19 mouse cellular contexts compared by ENCODE assay signal in genomic region chrX:11837566-11837965, GRCm38 (mm10).
DNase-seq lines count a peak whose midpoint lies in the region; ATAC-seq and TF ChIP-seq lines count a peak whose summit lies in the region.
"Had no signal": no experiment of that assay in that cellular context is flagged by ENCODE, and none has a peak within 500 bp of the region (broad histone marks: within the 10 kb centered on the region; RNA-seq: fewer than 3 reads in every experiment).

No protein-coding gene starts in this region.

- no peak for TF ChIP-seq POLR2A in CH12.LX (IDR thresholded peaks at IDR 0.05; ENCODE audit: low read depth, low read length)

- no peak for TF ChIP-seq EP300 in CH12.LX (IDR thresholded peaks at IDR 0.05; ENCODE audit: low read length)

- H3K27me3 ChIP-seq in heart, embryonic 15.5 days: no peaks in the 10 kb centered on the region
- H3K27me3 ChIP-seq in kidney, postnatal 0 days (ENCODE audit: insufficient read depth, low read length): no peaks in the 10 kb centered on the region
- no peaks in the 10 kb centered on the region for H3K27me3 ChIP-seq in CH12.LX (replicated peaks)
- H3K27me3 ChIP-seq: forebrain, embryonic 13.5 days; midbrain, embryonic 15.5 days; Patski had no signal

- no peaks in the 10 kb centered on the region for H3K79me2 ChIP-seq in CH12.LX (replicated peaks; ENCODE audit: control insufficient read depth, extremely low read depth, insufficient read depth, poor library complexity, severe bottlenecking)

- no peak for TF ChIP-seq CTCF in kidney, postnatal 0 days (IDR thresholded peaks at IDR 0.05; ENCODE audit: low read depth)
- TF ChIP-seq CTCF in CH12.LX (conservative IDR thresholded peaks at IDR 0.05 in 1 of 2, IDR thresholded peaks at IDR 0.05 in 1 of 2; ENCODE audit: low read depth in 2 of 2, low read length in 2 of 2): no peak

- TF ChIP-seq RAD21 in CH12.LX (IDR thresholded peaks at IDR 0.05; ENCODE audit: low read depth, low read length): no peak

- ATAC-seq in heart, embryonic 15.5 days (replicated peaks; ENCODE audit: insufficient number of reproducible peaks, insufficient read depth, low FRiP score, low read depth): no peak
- ATAC-seq in kidney, postnatal 0 days (replicated peaks; ENCODE audit: low FRiP score, low read depth): no peak
- ATAC-seq: forebrain, embryonic 13.5 days; hindbrain, postnatal 0 days; liver, postnatal 0 days; midbrain, embryonic 15.5 days; Patski had no signal

- H3K4me3 ChIP-seq in heart, embryonic 15.5 days: no peak overlapping the region
- H3K4me3 ChIP-seq in kidney, postnatal 0 days (replicated peaks; ENCODE audit: low read depth, low read length): no peak overlapping the region
- H3K4me3 ChIP-seq in CH12.LX (replicated peaks in 1 of 3; ENCODE audit: low read depth in 2 of 3, low read length in 2 of 3, poor library complexity in 1 of 3): no peak overlapping the region
- H3K4me3 ChIP-seq: erythroblast, embryonic 14.5 days; forebrain, embryonic 13.5 days; hindbrain, embryonic 10.5 days; limb, embryonic 10.5 days; midbrain, embryonic 15.5 days; neural tube, embryonic 15.5 days had no signal

- dilution Hi-C loops in CH12.LX (cut with MboI; ENCODE audit: extremely low pct_ligation_motif_present, extremely low pct_unique_long_range_greater_than_20kb, low sequenced_read_pairs): no loop called here

- in situ Hi-C loops in CH12.LX (cut with MboI; ENCODE audit: low pct_ligation_motif_present, low pct_unique_long_range_greater_than_20kb, low sequenced_read_pairs): loop anchor here (10.0 kb wide), 1 partner anchor 83 kb away; no protein-coding TSS in a partner anchor

- no peaks in the 10 kb centered on the region for H3K9me3 ChIP-seq in heart, embryonic 15.5 days (replicated peaks)
- H3K9me3 ChIP-seq in kidney, postnatal 0 days (replicated peaks; ENCODE audit: low read length): no peaks in the 10 kb centered on the region; the same call in 1 of the 2 replicates
- H3K9me3 ChIP-seq in CH12.LX (replicated peaks; ENCODE audit: low read length): no peaks in the 10 kb centered on the region
- H3K9me3 ChIP-seq: forebrain, embryonic 13.5 days; hindbrain, embryonic 10.5 days; limb, embryonic 10.5 days; midbrain, embryonic 15.5 days; neural tube, embryonic 15.5 days had no signal

- H3K36me3 ChIP-seq in heart, embryonic 15.5 days: no peaks in the 10 kb centered on the region
- H3K36me3 ChIP-seq in kidney, postnatal 0 days (ENCODE audit: insufficient read depth, low read length): no peaks in the 10 kb centered on the region
- no peaks in the 10 kb centered on the region for H3K36me3 ChIP-seq in CH12.LX (replicated peaks in 1 of 2; ENCODE audit: control insufficient read depth in 1 of 2, insufficient read depth in 1 of 2, low read length in 1 of 2)
- H3K36me3 ChIP-seq: hindbrain, embryonic 10.5 days; limb, embryonic 10.5 days; midbrain, embryonic 15.5 days; neural tube, embryonic 15.5 days had no signal

- H3K9ac ChIP-seq in heart, embryonic 15.5 days: no peak overlapping the region
- no peak overlapping the region for H3K9ac ChIP-seq in kidney, postnatal 0 days (ENCODE audit: low read depth, low read length)
- no peak overlapping the region; the same call in 1 of the 2 replicates for H3K9ac ChIP-seq in CH12.LX (ENCODE audit: insufficient read depth, low read depth)
- H3K9ac ChIP-seq: forebrain, embryonic 13.5 days; liver, postnatal 0 days; midbrain, embryonic 15.5 days; neural tube, embryonic 15.5 days had no signal

- WGBS in heart, embryonic 15.5 days: 33% methylated on average over 5 of the region's 5 CpGs
- 55% methylated on average over 5 of the region's 5 CpGs for WGBS in kidney, postnatal 0 days

- no peak overlapping the region for H3K27ac ChIP-seq in heart, embryonic 15.5 days
- H3K27ac ChIP-seq in kidney, postnatal 0 days: no peak overlapping the region
- no peak overlapping the region for H3K27ac ChIP-seq in CH12.LX (ENCODE audit: insufficient read depth, low read depth)
- H3K27ac ChIP-seq: forebrain, embryonic 13.5 days; hindbrain, embryonic 10.5 days; hindbrain, postnatal 0 days; limb, embryonic 10.5 days; midbrain, embryonic 15.5 days; neural tube, embryonic 15.5 days had no signal

- peak overlapping the region; percentile 10; the same call in 1 of the 2 replicates for H3K4me2 ChIP-seq in heart, embryonic 15.5 days
- H3K4me2 ChIP-seq in kidney, postnatal 0 days (ENCODE audit: low read length): no peak overlapping the region
- peak overlapping the region; percentile 15; the same call in 1 of the 2 replicates for H3K4me2 ChIP-seq in CH12.LX (ENCODE audit: insufficient read depth, low read depth, poor library complexity, severe bottlenecking)
- H3K4me2 ChIP-seq: forebrain, embryonic 13.5 days; midbrain, embryonic 15.5 days; neural tube, embryonic 15.5 days had no signal

- H3K4me1 ChIP-seq in heart, embryonic 15.5 days (replicated peaks): peaks cover 28% of the 10 kb centered on the region
- H3K4me1 ChIP-seq in kidney, postnatal 0 days (replicated peaks; ENCODE audit: insufficient read depth, low read length): no peaks in the 10 kb centered on the region
- peaks cover 25 to 34% of the 10 kb centered on the region in 2 experiments for H3K4me1 ChIP-seq in CH12.LX (ENCODE audit: control insufficient read depth in 1 of 2, insufficient read depth in 2 of 2)

- DNase-seq in heart, postnatal 4 days: no peak
- DNase-seq in kidney, postnatal 0 days (ENCODE audit: low spot score): peak; percentile 61
- no peak for DNase-seq in kidney, adult 8-10 months
- DNase-seq in CH12.LX (ENCODE audit: extremely low read depth): no peak
- DNase-seq in brain, adult 2 months (ENCODE audit: low read depth, low spot score): peak; percentile 34
- DNase-seq in thymus, adult 18-20 months: no peak
- DNase-seq: adrenal gland, adult 8-10 months; cerebellum, adult 9-11 months; gastrocnemius, postnatal 36 days; liver, postnatal 0 days had no signal

TF ChIP-seq in CH12.LX, 34 proteins besides CTCF, POLR2A, EP300 and RAD21:
- TF ChIP-seq MAFK (IDR thresholded peaks at IDR 0.05; ENCODE audit: insufficient replicate concordance, low read length) (no peak), USF2 (conservative IDR thresholded peaks at IDR 0.05; ENCODE audit: low read depth, low read length) (no peak), TCF12 (IDR thresholded peaks at IDR 0.05; ENCODE audit: low read depth, low read length) (no peak), GABPA (IDR thresholded peaks at IDR 0.05; ENCODE audit: insufficient replicate concordance, low read depth, low read length) (no peak), UBTF (IDR thresholded peaks at IDR 0.05; ENCODE audit: low read depth, low read length) (no peak), MEF2A (IDR thresholded peaks at IDR 0.05; ENCODE audit: borderline replicate concordance, low read depth, low read length) (no peak)

Comparison
In these comparisons a context has a peak if more than half of its experiments do, and no peak if none do; other contexts are left out.
1. DNase-seq: peak in kidney, postnatal 0 days (single experiment) and brain, adult 2 months (single experiment); none in heart, postnatal 4 days (single experiment), kidney, adult 8-10 months (0 of 2), CH12.LX (single experiment) and thymus, adult 18-20 months (0 of 2).